Mouse (Mus musculus) brown adipose tissue, adult 24 weeks (tissue): ENCODE measurements around the gene Tmeff2. TPM values are rescaled to one million over a fixed set of nuclear protein-coding genes. Genes with fewer than 3 reads are reported as not detected.

Experiments used
- H3K27ac ChIP-seq: fragments of 200-500 bp; replicated peaks from 2 replicates; pipeline ENCODE4 v1.5.1; 2012; ENCODE audit warnings: low read depth, mild to moderate bottlenecking, low read length
- H3K4me1 ChIP-seq: fragments of 200-500 bp; 2 replicates; pipeline ENCODE4 v1.6.1; 2012; ENCODE audit warnings: low read length, mixed read lengths; ENCODE audit not compliant: control insufficient read depth, insufficient read depth, insufficient read length
- H3K4me3 ChIP-seq: fragments of 200-500 bp; 2 replicates; pipeline ENCODE4 v1.5.1; 2012; ENCODE audit warnings: low read depth, mild to moderate bottlenecking, low read length, moderate library complexity; ENCODE audit not compliant: insufficient read depth
- polyA plus RNA-seq: library from polyadenylated mRNA; stranded (reverse); fragments of >200 nt; gene quantifications from 2 replicates; pipeline ENCODE4 v1.2.4, GENCODE M21; 2012; ENCODE audit not compliant: missing spikeins, insufficient read depth, insufficient read length

The Tmeff2 gene
- polyA plus RNA-seq, 1 experiment = 3.9 TPM

DNA sequence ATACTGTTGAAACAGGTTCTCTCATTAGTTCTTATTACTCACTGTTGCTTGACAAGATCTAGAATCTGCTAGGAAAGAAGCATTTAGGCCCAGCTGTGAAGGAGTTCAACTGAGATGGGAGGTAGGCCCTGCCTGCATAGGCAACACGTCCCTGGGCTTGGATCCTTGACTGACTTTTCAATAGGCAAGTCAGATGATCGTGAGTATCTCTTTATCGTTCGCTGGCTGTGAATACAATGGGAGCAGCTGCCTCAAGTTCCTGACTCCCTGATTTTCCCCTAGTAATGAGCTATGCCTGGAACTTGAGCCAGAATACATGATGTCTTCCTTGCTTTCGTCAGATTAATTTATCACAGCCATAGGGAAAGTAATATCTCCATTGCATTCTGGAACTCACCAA lies 214.3 kb downstream of the Tmeff2 start:
- Histone ChIP-seq H3K4me3 (no peak overlapping the region), H3K27ac (peak overlapping the region; percentile 19; the same call in 1 of the 2 replicates), H3K4me1 (peaks cover 6% of the 10 kb centered on the region; the same call in 1 of the 2 replicates)

DNA sequence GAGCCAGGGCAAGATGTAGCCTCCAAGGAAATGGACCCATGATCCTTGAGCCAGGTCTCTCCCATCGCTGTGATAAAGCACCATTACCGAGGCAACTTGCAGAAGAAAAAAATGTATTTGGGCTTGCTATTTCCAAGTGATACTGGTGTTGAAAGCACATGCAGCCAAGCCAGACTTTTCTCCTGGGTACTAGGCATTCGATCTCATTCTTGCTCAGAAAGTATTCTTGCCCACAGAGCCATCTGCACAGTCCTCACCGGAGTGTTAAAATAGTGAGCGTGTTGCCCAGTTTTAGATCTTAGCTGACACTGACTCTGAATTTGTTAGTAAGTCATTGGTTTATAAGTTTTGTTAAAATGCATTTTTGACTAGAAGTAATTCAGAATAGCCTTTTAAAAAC lies 215.3 kb downstream of the Tmeff2 start:
- H3K4me3 ChIP-seq = no peak overlapping the region
- H3K4me1 ChIP-seq = peaks cover 6% of the 10 kb centered on the region; the same call in 1 of the 2 replicates
- no peak overlapping the region for H3K27ac ChIP-seq

DNA sequence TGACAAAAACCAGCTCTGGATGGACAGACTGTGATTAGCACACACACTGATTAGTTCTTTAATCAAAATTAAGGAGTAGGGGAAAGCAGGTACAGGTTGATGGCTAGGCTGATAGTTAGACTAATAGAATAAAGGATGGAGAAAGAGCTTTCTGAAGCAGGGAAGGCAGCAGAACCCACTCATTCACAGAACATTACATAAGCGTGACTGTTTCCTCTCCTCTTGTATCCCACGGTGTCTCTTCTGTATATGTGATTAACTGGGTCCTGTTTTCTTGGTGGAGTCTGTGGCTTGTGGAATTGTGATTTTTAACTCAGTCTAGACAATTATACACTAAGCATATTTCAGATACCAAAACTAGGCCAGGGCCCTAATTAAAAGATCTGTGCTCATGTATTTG lies 217.4 kb downstream of the Tmeff2 start:
- peaks cover 6% of the 10 kb centered on the region; the same call in 1 of the 2 replicates for H3K4me1 ChIP-seq
- no peak overlapping the region for H3K27ac ChIP-seq

DNA sequence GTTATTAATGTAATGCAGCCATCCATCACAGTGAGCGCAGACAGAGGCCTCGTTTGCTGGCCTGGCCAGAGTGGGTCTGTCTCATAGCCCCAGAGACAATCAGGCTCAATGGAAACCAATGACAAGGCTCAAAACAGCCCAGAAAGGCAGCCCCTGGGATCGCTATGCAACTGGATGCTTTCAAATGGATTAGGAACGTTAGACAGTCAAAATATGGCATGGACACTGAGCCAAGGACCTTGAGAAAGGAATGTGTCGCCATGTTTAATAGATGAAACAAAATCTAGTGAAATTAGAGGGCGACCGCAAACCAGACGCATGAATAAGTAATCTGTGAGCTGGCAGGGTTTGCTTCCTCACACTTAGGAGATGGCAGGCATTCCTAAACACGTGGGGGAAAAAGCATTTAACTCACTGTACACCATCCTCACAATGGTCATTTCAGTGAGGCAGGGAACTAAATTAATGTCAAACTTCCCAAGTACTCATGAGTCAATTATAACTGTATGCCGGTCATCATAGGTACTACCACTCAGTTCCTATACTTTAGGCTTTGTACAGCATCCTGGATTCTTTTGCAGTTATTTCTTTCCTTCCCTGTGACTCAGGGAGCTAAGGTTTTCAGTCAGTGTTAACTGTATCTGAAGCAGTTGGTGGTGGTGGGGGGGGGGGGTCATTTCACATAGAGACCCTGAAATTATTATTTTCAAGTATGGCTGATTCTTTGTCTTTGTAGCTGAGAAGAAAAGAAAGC lies 225.4 kb downstream of the Tmeff2 start:
- Histone ChIP-seq H3K4me1 (peaks cover 2% of the 10 kb centered on the region; the same call in 1 of the 2 replicates), H3K4me3 (no peak overlapping the region), H3K27ac (no peak overlapping the region)

More for the DNA sequence above, 217.4 kb downstream of the Tmeff2 start:
- H3K4me3 ChIP-seq = no peak overlapping the region

DNA sequence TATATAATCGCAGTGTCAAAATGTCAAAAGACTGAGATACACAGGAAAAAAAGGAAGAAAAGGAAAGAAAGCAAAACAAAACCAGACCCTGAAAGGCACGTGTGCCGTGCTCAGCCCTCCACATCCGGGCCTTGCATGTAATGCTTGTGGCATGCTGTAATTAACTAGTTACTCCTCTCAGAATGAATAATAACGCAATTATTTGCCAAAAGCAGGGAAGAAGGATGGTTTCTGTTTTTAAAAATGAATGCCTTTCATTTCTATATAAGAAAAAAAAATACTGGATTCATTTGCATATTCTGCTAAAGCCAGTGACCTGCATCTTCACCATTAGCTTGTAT lies 225.9 kb downstream of the Tmeff2 start:
- H3K4me1 ChIP-seq = peaks cover 2% of the 10 kb centered on the region; the same call in 1 of the 2 replicates
- no peak overlapping the region for H3K4me3 ChIP-seq
- no peak overlapping the region for H3K27ac ChIP-seq

DNA sequence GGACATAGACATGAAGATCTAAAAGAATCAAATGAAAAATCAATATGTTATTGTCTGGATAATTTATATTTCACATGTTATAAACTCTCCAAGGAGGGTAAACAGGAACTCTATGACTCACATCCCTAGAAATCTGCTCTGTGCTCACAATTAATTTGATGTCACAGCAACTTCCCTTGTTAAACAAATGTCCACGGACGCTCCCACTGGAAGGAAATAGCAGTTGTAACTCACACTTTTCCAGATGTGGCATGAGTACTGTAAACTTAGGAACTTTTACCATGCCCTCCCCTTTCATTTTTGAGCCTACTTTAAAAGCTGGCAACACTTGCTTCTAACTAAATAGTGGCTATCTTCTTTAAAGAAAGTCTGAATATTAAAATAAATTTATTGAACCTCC lies 236.3 kb downstream of the Tmeff2 start:
- H3K4me1 ChIP-seq = peaks cover 14% of the 10 kb centered on the region
- no peak overlapping the region for H3K27ac ChIP-seq
- H3K4me3 ChIP-seq = no peak overlapping the region

DNA sequence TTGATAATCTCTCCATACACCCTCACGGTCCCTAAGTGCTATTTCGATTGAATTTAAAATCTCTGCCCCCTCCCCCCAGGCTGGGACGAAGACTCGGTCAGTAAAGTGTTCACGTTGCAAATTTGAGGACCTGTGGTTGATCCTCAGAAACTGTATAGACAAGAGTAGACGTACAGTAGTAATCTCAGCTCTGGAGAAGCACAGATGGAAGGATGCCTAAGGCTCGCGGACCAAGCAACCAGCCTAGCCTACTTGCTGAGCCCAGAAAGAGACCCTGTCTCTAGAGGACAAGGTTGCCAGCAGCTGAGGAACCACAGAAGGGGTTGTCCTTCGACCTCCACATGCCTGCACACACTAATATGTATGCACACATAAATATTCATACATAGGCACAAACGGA lies 239.2 kb downstream of the Tmeff2 start:
- H3K4me1 ChIP-seq = peaks cover 19% of the 10 kb centered on the region
- no peak overlapping the region for H3K4me3 ChIP-seq
- no peak overlapping the region for H3K27ac ChIP-seq

DNA sequence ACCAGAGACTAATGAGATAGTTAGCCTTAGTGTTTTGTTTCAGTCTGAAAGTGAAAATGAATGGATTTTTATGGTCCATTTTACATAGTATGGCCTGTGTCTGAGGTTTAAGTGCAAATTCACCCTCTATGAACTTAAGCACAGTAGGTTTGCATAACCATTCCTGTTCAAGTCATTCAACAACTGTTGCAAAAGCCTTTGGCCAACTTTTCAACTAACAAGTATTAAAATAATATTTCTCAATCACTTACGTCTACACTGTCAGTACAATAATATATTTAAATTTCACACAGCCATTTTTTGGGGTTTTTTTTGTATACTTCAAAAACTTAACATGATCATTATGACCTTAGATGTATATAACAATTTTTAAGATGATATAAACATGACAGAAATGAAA lies 240.9 kb downstream of the Tmeff2 start:
- peak overlapping the region; percentile 57 for H3K27ac ChIP-seq
- peaks cover 18% of the 10 kb centered on the region for H3K4me1 ChIP-seq
- H3K4me3 ChIP-seq = no peak overlapping the region

DNA sequence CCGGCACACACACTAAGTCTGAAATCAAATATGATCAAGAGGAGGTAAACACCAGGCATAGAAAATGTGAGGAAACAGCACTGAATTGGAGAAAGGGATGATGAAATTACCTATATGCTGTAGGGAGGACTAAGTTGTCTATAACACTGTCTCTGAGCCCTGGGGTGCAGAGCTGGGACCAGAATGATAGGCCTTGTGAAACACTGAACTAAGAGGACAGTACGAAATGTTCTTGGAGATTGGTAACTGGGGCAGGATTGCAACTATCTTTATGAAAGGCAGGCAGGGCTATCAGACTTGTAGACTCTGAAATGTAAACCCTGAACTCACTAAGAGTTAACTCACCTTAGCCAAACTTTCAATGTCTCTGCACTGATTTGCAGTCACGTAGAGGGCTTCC lies 242.3 kb downstream of the Tmeff2 start:
- Histone ChIP-seq H3K4me1 (peaks cover 18% of the 10 kb centered on the region), H3K27ac (peak overlapping the region; percentile 69), H3K4me3 (no peak overlapping the region)

DNA sequence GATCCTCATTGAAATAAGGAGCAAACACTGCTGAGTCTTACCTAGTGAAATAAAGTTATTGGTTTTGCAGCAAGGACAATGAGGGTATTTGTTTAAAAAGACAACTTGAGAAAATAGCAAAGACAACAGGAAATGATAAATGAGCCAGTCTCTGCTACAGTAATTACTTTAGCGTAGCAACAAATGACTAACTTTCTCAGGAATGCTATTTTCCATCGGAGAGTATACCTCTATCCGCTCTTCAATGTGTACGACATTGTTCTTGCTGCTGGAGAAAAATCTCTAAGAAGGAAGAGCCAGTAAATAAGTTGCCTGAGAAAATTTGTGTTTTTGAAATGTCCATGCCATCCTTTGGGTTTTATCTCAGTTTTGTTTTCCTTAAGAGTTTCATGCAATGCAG lies 245.2 kb downstream of the Tmeff2 start:
- Histone ChIP-seq H3K4me1 (peaks cover 25% of the 10 kb centered on the region), H3K4me3 (no peak overlapping the region)

DNA sequence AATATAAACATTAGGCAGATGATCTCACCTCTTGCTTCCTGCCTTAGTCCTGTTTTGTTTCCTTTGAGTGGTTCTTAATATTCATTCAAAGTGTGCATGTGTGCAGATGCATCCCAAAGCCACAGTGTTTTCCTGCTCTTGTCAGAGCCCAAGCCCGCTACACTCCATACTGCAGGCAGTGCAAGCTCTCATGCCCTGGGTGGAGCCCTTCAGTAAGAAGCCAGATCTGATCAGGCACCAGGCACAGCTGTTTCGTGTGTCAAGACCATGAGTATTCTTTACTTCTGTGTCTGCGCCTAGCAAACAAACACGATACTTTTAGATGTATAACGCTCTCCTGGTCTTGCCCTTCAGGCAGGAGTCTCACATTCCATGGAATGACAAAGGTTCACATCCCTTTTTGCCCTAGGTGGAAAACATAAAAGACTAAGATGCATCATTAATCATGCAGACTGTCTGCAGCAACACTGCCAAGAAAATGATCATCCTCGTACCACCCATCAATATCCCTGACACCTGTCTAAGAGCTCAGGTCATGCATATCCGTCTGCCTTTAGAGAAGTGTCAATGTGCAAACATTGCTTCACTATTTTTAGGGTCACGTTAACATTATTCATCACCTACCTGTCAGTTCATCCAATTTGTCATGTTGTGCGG lies 248.2 kb downstream of the Tmeff2 start:
- Histone ChIP-seq H3K4me3 (peak overlapping the region; percentile 12; the same call in 1 of the 2 replicates), H3K4me1 (peaks cover 19% of the 10 kb centered on the region), H3K27ac (peak overlapping the region; percentile 28)

More for the DNA sequence above, 245.2 kb downstream of the Tmeff2 start:
- H3K27ac ChIP-seq = peak overlapping the region; percentile 80

DNA sequence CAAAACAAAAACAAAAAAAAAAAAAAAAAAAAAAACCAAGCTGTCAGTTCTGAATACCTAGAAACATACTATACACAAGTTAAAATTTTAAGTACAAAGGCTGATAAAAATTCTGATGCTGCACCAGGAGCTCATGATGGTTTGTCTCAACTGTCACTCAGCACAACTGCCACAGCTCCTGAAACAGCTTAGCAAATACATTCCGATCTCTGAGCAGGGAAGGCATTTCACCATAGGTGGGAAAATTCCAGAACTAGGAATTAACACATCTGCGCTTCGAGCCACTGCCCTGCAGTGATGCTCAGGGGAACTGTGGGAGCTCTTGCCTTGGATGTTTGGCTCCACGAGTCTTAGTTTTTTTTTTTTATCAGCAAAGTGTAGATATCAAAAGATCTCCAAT lies 249.0 kb downstream of the Tmeff2 start:
- peaks cover 19% of the 10 kb centered on the region for H3K4me1 ChIP-seq
- no peak overlapping the region for H3K4me3 ChIP-seq
- no peak overlapping the region; the same call in 1 of the 2 replicates for H3K27ac ChIP-seq

DNA sequence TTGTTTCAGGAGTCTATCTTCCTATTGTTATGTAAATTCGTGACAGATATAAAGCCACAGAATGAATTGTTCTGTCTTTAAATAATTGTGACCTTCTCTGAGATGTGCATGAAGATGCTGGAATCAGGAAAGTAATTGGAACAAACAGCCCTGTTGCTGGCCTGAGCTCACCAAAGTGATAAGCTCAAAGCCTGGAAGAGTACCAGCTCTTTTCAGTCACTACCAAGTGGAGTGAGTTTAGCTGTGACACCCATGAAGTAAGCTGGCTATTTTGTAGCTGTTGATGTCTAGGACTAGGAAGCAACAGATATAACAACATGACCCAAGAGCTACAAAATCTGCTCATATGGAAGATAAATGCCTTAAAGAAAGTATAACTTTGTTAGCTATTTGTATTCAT lies 249.4 kb downstream of the Tmeff2 start:
- peaks cover 19% of the 10 kb centered on the region for H3K4me1 ChIP-seq
- no peak overlapping the region for H3K4me3 ChIP-seq
- H3K27ac ChIP-seq = no peak overlapping the region

DNA sequence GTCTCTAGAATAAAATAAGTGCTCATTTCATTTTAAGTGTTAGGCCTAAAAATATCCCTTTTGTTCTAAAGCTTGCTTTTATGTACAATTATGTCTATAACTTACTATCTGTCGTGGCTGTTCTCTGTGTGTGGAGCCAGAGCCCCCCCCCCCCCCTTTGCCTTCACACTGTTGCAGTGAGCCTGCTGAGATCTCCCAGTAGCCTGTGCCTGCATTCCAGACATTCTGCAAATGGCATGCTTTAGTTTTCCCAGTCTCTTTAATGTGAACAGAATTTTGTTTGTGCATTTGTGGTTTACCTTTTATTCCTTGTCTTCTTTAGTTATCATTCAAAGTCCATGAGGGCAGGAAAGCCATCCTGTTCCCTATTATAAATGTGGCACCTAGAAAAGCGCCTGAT lies 251.6 kb downstream of the Tmeff2 start:
- Histone ChIP-seq H3K4me1 (peaks cover 13% of the 10 kb centered on the region), H3K4me3 (no peak overlapping the region), H3K27ac (no peak overlapping the region)

DNA sequence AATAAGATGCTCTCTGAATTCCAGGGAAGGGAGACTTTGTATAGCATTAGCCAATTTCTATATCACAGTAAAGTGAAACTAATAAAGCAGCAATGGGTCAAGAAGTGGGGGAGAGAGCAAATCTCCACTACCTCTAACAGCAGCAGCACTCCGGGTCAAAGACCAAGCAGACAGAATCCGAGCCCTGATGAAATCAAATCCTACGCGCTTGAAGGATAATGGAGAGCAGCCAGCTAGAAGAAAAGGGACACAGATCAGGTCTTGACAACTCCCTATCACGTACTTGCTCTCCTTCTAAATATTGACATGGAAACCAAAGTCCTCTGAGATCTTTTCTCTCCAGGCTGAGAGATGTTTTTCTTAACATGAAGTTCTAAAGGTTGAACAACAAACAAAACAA lies 252.4 kb downstream of the Tmeff2 start:
- H3K4me1 ChIP-seq = peaks cover 13% of the 10 kb centered on the region
- H3K27ac ChIP-seq = no peak overlapping the region
- no peak overlapping the region for H3K4me3 ChIP-seq

DNA sequence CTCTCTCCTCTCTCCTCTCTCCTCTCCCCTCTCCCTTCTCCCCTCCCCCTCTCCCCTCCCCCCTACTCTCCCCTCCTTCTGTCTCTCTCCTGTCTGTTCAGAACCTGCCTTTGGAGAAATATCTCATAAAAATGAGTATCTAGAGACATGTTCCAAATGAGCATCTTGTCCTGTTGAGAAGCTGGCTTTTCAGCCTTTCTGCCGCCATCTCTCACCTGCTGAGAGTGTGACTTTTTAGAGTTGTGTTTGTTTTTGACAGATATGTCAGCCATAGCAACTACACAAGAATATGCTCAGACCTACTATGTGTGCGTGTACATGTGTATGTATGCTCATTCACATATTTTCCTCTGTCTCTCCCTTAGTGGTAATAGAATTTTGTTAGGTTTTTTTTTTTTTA lies 283.8 kb downstream of the Tmeff2 start:
- Histone ChIP-seq H3K4me3 (no peak overlapping the region), H3K4me1 (no peaks in the 10 kb centered on the region), H3K27ac (no peak overlapping the region)
